Mouse (Mus musculus) CH12.LX (cell line): ENCODE results near the gene Rims4. TPM values are rescaled to one million over a fixed set of nuclear protein-coding genes. Genes with fewer than 3 reads are reported as not detected.

Experiments used
- DNase-seq: peaks from one replicate; pipeline ENCODE4 v3.0.0-alpha.2; 2013; ENCODE audit errors: extremely low read depth
- H3K27ac ChIP-seq: 2 replicates; pipeline ENCODE4 v1.5.1; 2012; ENCODE audit warnings: low read depth, mild to moderate bottlenecking, control low read depth, moderate library complexity; ENCODE audit not compliant: insufficient read depth
- H3K27me3 ChIP-seq: replicated peaks from 2 replicates; pipeline ENCODE3; 2012; ENCODE audit warnings: inconsistent platforms
- H3K36me3 ChIP-seq, 2 experiments: replicated peaks in 1 of 2; 2 replicates each; pipeline versions ENCODE3 to v1.6.1; 2012; ENCODE audit warnings: inconsistent platforms in 1 of 2, low read length in 1 of 2, mild to moderate bottlenecking in 1 of 2, mixed read lengths in 1 of 2, moderate library complexity in 1 of 2; ENCODE audit not compliant: control insufficient read depth in 1 of 2, insufficient read depth in 1 of 2
- H3K4me1 ChIP-seq, 2 experiments: 2 replicates each; pipeline ENCODE4 v1.6.1; 2012; ENCODE audit warnings: inconsistent platforms in 1 of 2, moderate library complexity in 1 of 2; ENCODE audit not compliant: insufficient read depth in 2 of 2, control insufficient read depth in 1 of 2
- H3K4me2 ChIP-seq: 2 replicates; pipeline ENCODE4 v1.6.1; 2012; ENCODE audit warnings: low read depth, mild to moderate bottlenecking, control low read depth; ENCODE audit not compliant: poor library complexity, insufficient read depth, severe bottlenecking
- H3K4me3 ChIP-seq, 3 experiments: fragments of 150-350 bp in 1 of 3; sonication (generic) in 1 of 3; replicated peaks in 1 of 3; 2 replicates each; pipeline versions ENCODE3 to v1.5.1; 2011 to 2012; ENCODE audit warnings: low read depth in 2 of 3, low read length in 2 of 3, mild to moderate bottlenecking in 2 of 3, moderate library complexity in 2 of 3, control low read depth in 1 of 3, improper control_type of control experiment in 1 of 3, inconsistent platforms in 1 of 3, mixed read lengths in 1 of 3; ENCODE audit not compliant: poor library complexity in 1 of 3
- H3K79me2 ChIP-seq: replicated peaks from 2 replicates; pipeline ENCODE4 v1.6.1; 2012; ENCODE audit warnings: mild to moderate bottlenecking, moderate library complexity; ENCODE audit not compliant: control insufficient read depth, poor library complexity, insufficient read depth, severe bottlenecking; ENCODE audit errors: extremely low read depth
- H3K9ac ChIP-seq: 2 replicates; pipeline ENCODE4 v1.6.1; 2012; ENCODE audit warnings: low read depth, mild to moderate bottlenecking, control low read depth, moderate library complexity; ENCODE audit not compliant: insufficient read depth
- H3K9me3 ChIP-seq: replicated peaks from 2 replicates; pipeline ENCODE3; 2012; ENCODE audit warnings: low read length, inconsistent platforms, mixed read lengths
- BHLHE40 ChIP-seq: IDR thresholded peaks from 2 replicates; pipeline ENCODE4 v1.6.1; 2011; ENCODE audit warnings: mild to moderate bottlenecking, low read depth, low read length, improper control_type of control experiment
- CHD2 ChIP-seq: IDR thresholded peaks from 2 replicates; pipeline ENCODE4 v1.6.1; 2011; ENCODE audit warnings: low read length, improper control_type of control experiment
- CTCF ChIP-seq, 2 experiments: IDR thresholded peaks in 1 of 2; conservative IDR thresholded peaks in 1 of 2; 2 replicates each; pipeline ENCODE4 v1.5.1; 2011 to 2012; ENCODE audit warnings: low read depth in 2 of 2, low read length in 2 of 2, improper control_type of control experiment in 1 of 2, inconsistent platforms in 1 of 2, mild to moderate bottlenecking in 1 of 2, moderate library complexity in 1 of 2
- ELF1 ChIP-seq: IDR thresholded peaks from 2 replicates; pipeline ENCODE4 v1.6.1; 2014; ENCODE audit warnings: low read depth, mild to moderate bottlenecking, inconsistent platforms, low read length, improper control_type of control experiment
- EP300 ChIP-seq: IDR thresholded peaks from 2 replicates; pipeline ENCODE4 v1.6.1; 2011; ENCODE audit warnings: low read length, improper control_type of control experiment
- ETS1 ChIP-seq: conservative IDR thresholded peaks from 2 replicates; pipeline ENCODE4 v1.6.1; 2012; ENCODE audit warnings: low read depth, mild to moderate bottlenecking, inconsistent platforms, low read length, improper control_type of control experiment, moderate library complexity
- GABPA ChIP-seq: IDR thresholded peaks from 2 replicates; pipeline ENCODE4 v1.6.1; 2012; ENCODE audit warnings: low read depth, low read length, improper control_type of control experiment, inconsistent platforms; ENCODE audit not compliant: insufficient replicate concordance
- JUND ChIP-seq: conservative IDR thresholded peaks from 2 replicates; pipeline ENCODE4 v1.6.1; 2011; ENCODE audit warnings: low read depth, low read length, improper control_type of control experiment
- KAT2A ChIP-seq: IDR thresholded peaks from 2 replicates; pipeline ENCODE4 v1.6.1; 2012; ENCODE audit warnings: low read length, improper control_type of control experiment, inconsistent platforms; ENCODE audit not compliant: insufficient replicate concordance
- MAFK ChIP-seq: IDR thresholded peaks from 2 replicates; pipeline ENCODE4 v1.6.1; 2011; ENCODE audit warnings: low read length, improper control_type of control experiment; ENCODE audit not compliant: insufficient replicate concordance
- MXI1 ChIP-seq: IDR thresholded peaks from 2 replicates; pipeline ENCODE4 v1.6.1; 2011; ENCODE audit warnings: mild to moderate bottlenecking, low read depth, low read length, improper control_type of control experiment
- MYC ChIP-seq: IDR thresholded peaks from 2 replicates; pipeline ENCODE4 v1.6.1; 2011; ENCODE audit warnings: low read depth, mild to moderate bottlenecking, improper control_type of control experiment, low read length
- NRF1 ChIP-seq: IDR thresholded peaks from 2 replicates; pipeline ENCODE4 v1.6.1; 2014; ENCODE audit warnings: low read depth, mild to moderate bottlenecking, inconsistent platforms, low read length, improper control_type of control experiment, moderate library complexity
- POLR2A ChIP-seq: IDR thresholded peaks from 2 replicates; pipeline ENCODE4 v1.6.1; 2011; ENCODE audit warnings: low read depth, mild to moderate bottlenecking, improper control_type of control experiment, low read length
- RAD21 ChIP-seq: IDR thresholded peaks from 2 replicates; pipeline ENCODE4 v1.6.1; 2011; ENCODE audit warnings: low read depth, mild to moderate bottlenecking, low read length, improper control_type of control experiment, moderate library complexity
- RCOR1 ChIP-seq: conservative IDR thresholded peaks from 2 replicates; pipeline ENCODE4 v1.6.1; 2012; ENCODE audit warnings: low read depth, mild to moderate bottlenecking, inconsistent platforms, low read length, improper control_type of control experiment
- SMC3 ChIP-seq: IDR thresholded peaks from 2 replicates; pipeline ENCODE4 v1.6.1; 2011; ENCODE audit warnings: low read depth, low read length, improper control_type of control experiment
- TCF12 ChIP-seq: IDR thresholded peaks from 2 replicates; pipeline ENCODE4 v1.6.1; 2014; ENCODE audit warnings: low read depth, mild to moderate bottlenecking, inconsistent platforms, low read length, improper control_type of control experiment
- USF1 ChIP-seq: IDR thresholded peaks from 2 replicates; pipeline ENCODE4 v1.6.1; 2014; ENCODE audit warnings: low read depth, mild to moderate bottlenecking, inconsistent platforms, low read length, improper control_type of control experiment
- ZNF384 ChIP-seq: IDR thresholded peaks from 2 replicates; pipeline ENCODE4 v1.6.1; 2012; ENCODE audit warnings: low read depth, low read length, improper control_type of control experiment, inconsistent platforms
- dilution Hi-C: fragments of 300-500 bp; cut with MboI; formaldehyde crosslinking; loops from 2 replicates; pipeline ENCODE4 v1.14.3; 2020; ENCODE audit warnings: low sequenced_read_pairs; ENCODE audit not compliant: extremely low pct_unique_long_range_greater_than_20kb, extremely low pct_ligation_motif_present
- in situ Hi-C: fragments of 300-500 bp; cut with MboI; formaldehyde crosslinking; loops from 3 replicates; pipeline ENCODE4 v1.14.3; 2019; ENCODE audit warnings: low sequenced_read_pairs, low pct_ligation_motif_present, low pct_unique_long_range_greater_than_20kb, mixed read lengths
- polyA plus RNA-seq: library from polyadenylated mRNA; unstranded; fragments of >175 nt; gene quantifications from 2 replicates; pipeline ENCODE4 v1.2.1, GENCODE M21; 2012; ENCODE audit warnings: low read depth; ENCODE audit not compliant: insufficient read length
- total RNA-seq, 2 experiments: library from RNA; depleted of rRNA; stranded (reverse); fragments of 300-350 nt in 1 of 2; fragments of >200 nt in 1 of 2; gene quantifications; 2 replicates each; pipeline ENCODE4 v1.2.3; 2012 to 2014

Rims4 gene
- total and polyA plus RNA-seq, 3 experiments, result not detected

DNA sequence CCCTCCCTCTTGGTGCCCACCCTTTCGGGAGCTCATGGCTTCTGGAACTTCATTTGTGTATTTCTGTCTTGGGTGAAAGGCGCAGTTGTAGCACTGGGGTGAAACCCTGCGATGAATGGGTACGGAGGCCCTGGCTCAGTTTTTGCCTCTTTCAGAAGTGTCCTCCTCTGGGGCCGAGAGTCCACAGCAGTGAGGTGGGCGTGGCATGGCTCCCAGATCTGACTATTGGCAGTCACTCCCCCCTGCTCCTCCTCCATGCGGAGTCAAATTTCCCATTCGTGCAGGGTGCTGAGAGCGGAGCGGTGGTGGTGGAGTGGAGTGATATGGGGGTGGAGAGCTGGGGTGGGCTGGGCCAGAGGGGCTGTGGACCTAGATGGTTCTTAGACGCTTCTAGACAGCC lies 94.7 kb downstream of the Rims4 start:
- H3K79me2 ChIP-seq, result no peaks in the 10 kb centered on the region
- no peak overlapping the region for H3K4me3 ChIP-seq
- peaks cover 2 to 3% of the 10 kb centered on the region in 2 experiments for H3K4me1 ChIP-seq
- no peak for DNase-seq
- H3K9me3 ChIP-seq, result no peaks in the 10 kb centered on the region
- in situ Hi-C loops (no loop called here), dilution Hi-C loops (no loop called here)
- TF ChIP-seq USF1, result no peak
- no peak for TF ChIP-seq MAFK
- TF ChIP-seq ZNF384, result no peak
- no peak for TF ChIP-seq EP300
- TF ChIP-seq RCOR1, result no peak
- TF ChIP-seq CHD2, result no peak
- no peak for TF ChIP-seq NRF1
- no peak for TF ChIP-seq KAT2A
- TF ChIP-seq MXI1, result no peak
- TF ChIP-seq GABPA, result no peak
- TF ChIP-seq ETS1, result no peak
- no peak for TF ChIP-seq MYC
- TF ChIP-seq ELF1, result no peak
- no peak for TF ChIP-seq TCF12
- H3K36me3 ChIP-seq, result no peaks in the 10 kb centered on the region
- H3K4me2 ChIP-seq, result no peak overlapping the region
- H3K9ac ChIP-seq, result no peak overlapping the region
- peaks cover 38% of the 10 kb centered on the region for H3K27me3 ChIP-seq
- no peak overlapping the region for H3K27ac ChIP-seq

DNA sequence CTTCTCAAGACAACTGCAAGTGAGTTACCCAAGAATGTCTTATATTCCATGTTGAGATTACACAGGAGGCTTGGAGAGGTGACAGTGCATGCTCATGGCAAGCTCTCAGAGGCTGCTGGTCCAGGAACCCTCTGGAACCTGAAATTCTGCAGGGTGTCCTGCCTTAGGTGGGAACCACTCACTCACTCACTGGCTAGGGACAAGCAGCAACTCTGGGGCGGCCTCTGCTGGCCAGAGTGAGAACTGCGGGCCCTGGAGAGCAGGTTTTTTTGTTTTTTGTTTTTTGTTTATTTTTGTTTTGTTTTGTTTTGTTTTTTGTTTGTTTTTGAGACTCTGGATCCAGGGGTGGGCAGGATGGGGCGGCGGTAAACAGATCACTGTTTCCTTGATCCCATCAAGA lies 95.2 kb downstream of the Rims4 start:
- H3K27ac ChIP-seq, result no peak overlapping the region
- peaks cover 42% of the 10 kb centered on the region for H3K27me3 ChIP-seq
- H3K4me1 ChIP-seq, result no peaks in the 10 kb centered on the region
- dilution Hi-C loops (no loop called here), in situ Hi-C loops (no loop called here)
- no peak overlapping the region for H3K4me2 ChIP-seq
- peak; percentile 33 for DNase-seq
- H3K9ac ChIP-seq, result no peak overlapping the region
- no peaks in the 10 kb centered on the region for H3K36me3 ChIP-seq
- H3K9me3 ChIP-seq, result no peaks in the 10 kb centered on the region
- no peak overlapping the region for H3K4me3 ChIP-seq
- peak; percentile 74 for TF ChIP-seq SMC3
- peak; percentile 53 for TF ChIP-seq RAD21
- TF ChIP-seq BHLHE40, result no peak
- TF ChIP-seq CTCF (conservative IDR thresholded peaks at IDR 0.05 in 1 of 2, IDR thresholded peaks at IDR 0.05 in 1 of 2; ENCODE audit: low read depth in 2 of 2, low read length in 2 of 2), result peak; percentile 78 to 81
- no peak for TF ChIP-seq JUND
- no peak for TF ChIP-seq POLR2A
- H3K79me2 ChIP-seq, result no peaks in the 10 kb centered on the region
